Mouse (Mus musculus): ENCODE data around the gene Tmc8.
"Not testable (repeated sequence)": the region's sequence is repeated elsewhere in the genome, so short reads cannot be mapped to it uniquely, and the experiment has no call there.

Tmc8 gene

GRCm38 (mm10) chr11:117796954-117797353 lies 15.1 kb downstream of the Tmc8 start:
- in situ Hi-C loops (cut with MboI): no loop called here

- in situ Hi-C loops (cut with MboI): no loop called here
These were observed 15.8 kb downstream of the Tmc8 start, which contains the start of gene 6030468B19Rik for GRCm38 (mm10) chr11:117797511-117798159. 6030468B19Rik (plus strand) TSS chr11:117797660.

- in situ Hi-C loops (cut with MboI): no loop called here
These were observed 16.3 kb downstream of the Tmc8 start for GRCm38 (mm10) chr11:117798160-117798541.

DNA sequence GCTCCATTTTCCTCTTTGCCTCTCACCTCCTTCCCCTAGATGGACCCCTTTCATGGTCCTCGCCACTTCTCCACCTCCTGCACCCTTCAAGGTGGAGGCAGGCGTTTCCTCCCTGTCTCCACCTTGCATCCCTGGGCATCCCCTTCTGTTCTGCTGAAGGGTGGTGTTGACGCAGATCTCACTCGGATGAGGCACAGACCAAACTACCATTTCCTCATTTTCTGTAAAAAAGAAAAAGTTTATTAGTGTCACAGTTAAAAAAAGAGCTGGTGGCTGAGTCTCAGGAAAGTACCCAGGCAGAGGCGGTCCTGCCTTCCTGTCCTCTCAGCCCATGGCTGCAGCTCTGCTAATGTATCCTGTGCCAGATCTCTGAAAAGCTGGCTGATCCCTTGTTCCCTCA lies 17.3 kb downstream of the Tmc8 start:
- in situ Hi-C loops (cut with MboI): no loop called here

DNA sequence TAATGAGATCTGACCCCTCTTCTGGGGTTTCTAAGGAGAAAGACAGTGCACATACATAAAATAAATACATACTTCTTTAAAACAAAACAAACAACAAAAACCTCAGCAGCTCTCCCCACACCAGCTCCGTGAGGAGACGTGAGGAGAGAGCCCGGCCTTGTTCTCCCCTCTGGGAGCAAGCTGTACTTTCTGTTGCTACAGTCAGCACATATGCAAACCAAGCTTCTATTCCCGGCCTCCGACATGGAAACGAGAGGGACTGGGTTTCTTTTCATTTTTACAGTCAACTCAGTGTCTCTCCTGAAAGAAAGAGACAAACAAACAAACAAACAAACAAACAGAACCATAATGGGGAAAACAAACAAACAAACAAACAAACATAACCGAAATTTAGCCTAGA lies 18.2 kb downstream of the Tmc8 start:
- in situ Hi-C loops (cut with MboI): no loop called here

DNA sequence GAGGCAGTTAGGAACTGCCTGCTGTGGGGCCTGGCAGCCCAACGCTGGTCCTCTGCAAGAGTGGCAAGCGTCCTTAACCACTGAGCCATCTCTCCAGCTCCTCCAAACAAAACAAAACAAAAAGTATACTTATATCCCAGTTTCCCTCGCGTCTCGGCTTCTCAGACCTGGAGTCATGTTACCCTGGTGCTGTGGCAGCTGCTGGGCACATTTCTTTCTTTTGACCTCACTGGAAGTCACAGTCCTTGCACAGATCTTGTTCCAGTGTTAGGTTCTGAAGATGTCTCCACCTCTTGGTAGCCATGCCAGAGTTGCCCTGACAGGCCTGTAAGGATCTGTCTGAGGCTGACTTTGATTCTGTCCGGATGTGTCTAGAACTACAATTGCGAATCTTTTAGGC lies 19.8 kb downstream of the Tmc8 start:
- in situ Hi-C loops (cut with MboI): no loop called here

DNA sequence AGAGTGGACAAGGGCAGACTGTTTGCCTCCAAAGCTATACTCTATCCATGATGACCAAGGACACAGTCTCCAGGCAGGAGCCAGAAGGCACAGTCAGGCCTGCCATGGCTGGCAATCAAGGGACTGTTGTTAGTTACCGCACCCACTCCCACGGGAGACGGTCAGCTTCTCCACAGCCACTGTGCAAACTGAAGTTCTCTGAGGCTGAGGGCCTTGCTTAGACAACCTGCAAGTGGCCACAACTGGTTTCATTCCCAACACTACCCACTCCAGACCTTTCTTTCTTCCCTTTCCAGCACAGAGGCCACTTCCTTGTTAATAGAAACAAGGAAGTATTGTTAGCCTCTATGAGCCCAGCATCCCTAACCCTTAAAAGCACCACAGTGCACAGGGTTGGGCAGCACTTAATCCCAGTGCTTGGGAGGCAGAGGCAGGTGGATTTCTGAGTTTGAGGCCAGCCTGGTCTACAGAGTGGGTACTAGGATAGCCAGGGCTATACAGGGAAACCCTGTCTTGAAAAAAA lies 21.4 kb downstream of the Tmc8 start:
- in situ Hi-C loops (cut with MboI): no loop called here

DNA sequence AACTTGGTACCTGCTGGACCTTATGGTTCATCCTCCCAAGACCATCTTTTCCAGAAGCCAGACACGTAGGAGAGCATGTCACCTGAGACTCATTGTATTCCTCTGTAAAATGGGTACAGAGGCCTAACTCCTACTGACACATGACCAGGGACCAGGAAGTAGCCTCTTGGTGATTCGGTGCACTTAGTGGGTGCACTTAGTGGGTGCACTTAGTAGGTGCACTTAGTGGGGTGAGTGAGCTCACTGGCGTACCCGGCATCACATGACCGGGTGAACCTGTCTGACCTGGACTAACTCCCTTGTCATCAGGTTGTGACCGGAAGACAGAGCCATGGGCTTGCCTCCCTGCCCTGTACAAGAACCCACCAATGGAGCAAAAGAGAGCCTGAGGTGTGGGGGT lies 24.9 kb downstream of the Tmc8 start:
- in situ Hi-C loops (cut with MboI): no loop called here

GRCm38 (mm10) chr11:117809407-117810311 lies 27.8 kb downstream of the Tmc8 start, which contains the start of the genes Gm20708 and Syngr2:
Gm20708 (plus strand) TSS chr11:117809668.
Syngr2 (plus strand) TSS chr11:117809668.
- in situ Hi-C loops (cut with MboI): no loop called here

DNA sequence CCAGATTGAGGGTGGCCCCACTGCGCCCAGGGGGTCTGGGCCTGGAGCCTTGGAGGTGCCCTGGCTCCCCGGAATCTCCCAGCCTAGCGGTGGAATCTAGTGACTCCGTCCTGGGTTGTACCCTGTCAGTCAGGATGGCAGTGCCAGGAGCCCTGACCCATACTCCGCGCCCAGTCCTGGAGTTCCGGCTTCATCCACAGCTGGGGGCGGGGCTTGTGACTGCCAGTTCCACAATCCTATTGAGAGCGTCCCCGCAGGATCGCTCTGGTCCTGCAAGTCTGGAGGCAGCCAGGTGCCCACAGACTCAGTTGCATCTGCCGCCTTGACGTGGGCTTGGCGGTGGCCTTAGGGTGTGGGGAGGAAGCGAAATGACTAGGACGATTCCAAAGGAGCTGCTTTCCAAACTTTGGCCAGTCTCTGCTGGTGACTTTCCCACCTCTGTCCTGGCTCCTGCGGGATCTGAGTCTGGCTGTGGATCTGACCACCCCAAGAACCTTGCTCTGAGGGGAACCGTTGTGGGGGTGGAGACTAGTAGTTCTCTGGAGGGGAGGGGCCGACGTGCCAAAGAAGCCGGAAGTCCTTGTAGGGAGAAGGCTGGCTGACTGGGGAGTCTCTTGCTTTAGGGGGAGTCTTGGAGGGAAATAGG lies 28.6 kb downstream of the Tmc8 start:
- in situ Hi-C loops (cut with MboI): no loop called here

- in situ Hi-C loops (cut with MboI): no loop called here
These were observed 32.0 kb downstream of the Tmc8 start for GRCm38 (mm10) chr11:117813867-117814266.

GRCm38 (mm10) chr11:117814704-117815366 lies 33.0 kb downstream of the Tmc8 start:
- in situ Hi-C loops (cut with MboI): no loop called here

GRCm38 (mm10) chr11:117815850-117816249 lies 34.0 kb downstream of the Tmc8 start:
- in situ Hi-C loops (cut with MboI): not testable (repeated sequence)

GRCm38 (mm10) chr11:117816389-117816996 lies 34.6 kb downstream of the Tmc8 start:
- in situ Hi-C loops (cut with MboI): no loop called here

- in situ Hi-C loops (cut with MboI): no loop called here
These were observed 37.2 kb downstream of the Tmc8 start for GRCm38 (mm10) chr11:117819095-117819494.

GRCm38 (mm10) chr11:117820173-117820572 lies 38.3 kb downstream of the Tmc8 start:
- in situ Hi-C loops (cut with MboI): loop anchor here (5.0 to 10.0 kb wide), 2 partner anchors 108 to 435 kb away; no protein-coding TSS in a partner anchor

DNA sequence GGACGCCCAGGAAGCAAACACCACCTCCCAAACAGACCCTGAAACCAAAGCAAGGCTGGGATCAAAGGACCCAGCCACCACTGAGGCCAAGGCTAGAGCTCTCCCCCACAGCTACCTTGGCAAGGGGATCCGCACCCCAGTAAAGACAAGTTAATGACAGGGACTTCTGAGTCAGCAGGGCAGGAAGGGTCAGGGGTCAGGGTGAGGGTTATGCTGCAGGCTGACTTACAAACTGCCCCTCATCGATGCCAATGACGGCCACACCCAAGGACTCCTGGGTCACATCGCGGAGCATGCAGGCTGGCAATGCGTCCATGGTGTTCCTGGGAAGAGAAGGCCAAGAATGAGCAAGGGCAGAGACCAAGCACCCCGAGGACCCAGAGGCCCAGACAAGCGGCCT lies 40.0 kb downstream of the Tmc8 start:
- in situ Hi-C loops (cut with MboI): loop anchor here (5.0 to 10.0 kb wide), 2 partner anchors 110 to 437 kb away; no protein-coding TSS in a partner anchor

DNA sequence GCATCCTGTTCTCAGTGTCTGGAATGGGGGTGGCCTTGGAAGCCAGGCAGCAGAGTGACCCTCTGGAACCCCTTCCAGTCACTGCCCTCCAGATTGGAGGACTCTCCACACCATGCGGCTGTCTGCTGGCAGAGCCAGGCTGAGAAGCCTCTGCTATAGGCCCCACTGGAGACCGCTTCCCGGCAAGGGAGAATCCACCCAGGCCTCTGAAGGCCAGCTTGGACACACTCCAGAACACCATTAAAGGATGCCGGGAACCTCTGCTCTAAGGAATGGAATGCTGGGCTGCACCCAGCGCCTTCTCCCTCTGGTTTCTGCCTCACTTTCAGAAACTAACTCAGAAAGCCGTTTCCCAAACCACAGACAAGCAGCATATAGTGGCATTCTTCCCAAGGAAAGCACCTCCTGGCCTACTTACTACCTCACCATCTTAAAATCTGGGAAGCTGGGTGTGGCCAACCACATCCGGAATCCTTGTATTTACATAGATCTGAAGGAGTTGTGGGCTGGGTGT lies 40.9 kb downstream of the Tmc8 start:
- in situ Hi-C loops (cut with MboI): loop anchor here (5.0 to 10.0 kb wide), 2 partner anchors 110 to 438 kb away; no protein-coding TSS in a partner anchor

DNA sequence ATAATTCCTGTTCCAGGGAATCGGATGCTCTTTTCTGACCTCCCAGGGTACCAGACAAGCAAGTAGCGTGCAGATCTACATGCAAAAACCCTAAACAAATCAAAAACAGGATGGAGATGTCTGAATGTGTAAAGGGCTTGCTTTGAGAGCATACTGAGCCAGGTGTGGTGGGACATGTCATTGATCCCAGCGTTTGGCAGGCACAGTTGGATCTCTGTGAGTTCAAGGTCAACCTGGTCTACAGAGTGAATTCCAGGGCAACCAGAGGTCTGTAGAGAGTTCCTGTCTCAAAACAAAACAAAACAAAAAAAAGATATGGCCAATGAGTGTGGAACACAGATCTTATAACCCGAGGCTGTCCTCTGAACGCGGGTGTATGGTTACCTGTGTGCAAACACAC lies 41.5 kb downstream of the Tmc8 start:
- in situ Hi-C loops (cut with MboI): loop anchor here (5.0 to 10.0 kb wide), 2 partner anchors 111 to 439 kb away; no protein-coding TSS in a partner anchor

Data from mature B cell (primary cell).